Mouse (Mus musculus) v-Abl transformed pro-B cells (cell line): ENCODE measurements around the gene Gm28048.

Source experiments
- in situ Hi-C, 2 experiments: fragments of 400-800 bp; cut with MboI; formaldehyde crosslinking; loops; one replicate each; pipeline ENCODE4 v1.15.1; 2025; ENCODE audit not compliant: unreplicated experiment in 2 of 2

Gene Gm28048

DNA sequence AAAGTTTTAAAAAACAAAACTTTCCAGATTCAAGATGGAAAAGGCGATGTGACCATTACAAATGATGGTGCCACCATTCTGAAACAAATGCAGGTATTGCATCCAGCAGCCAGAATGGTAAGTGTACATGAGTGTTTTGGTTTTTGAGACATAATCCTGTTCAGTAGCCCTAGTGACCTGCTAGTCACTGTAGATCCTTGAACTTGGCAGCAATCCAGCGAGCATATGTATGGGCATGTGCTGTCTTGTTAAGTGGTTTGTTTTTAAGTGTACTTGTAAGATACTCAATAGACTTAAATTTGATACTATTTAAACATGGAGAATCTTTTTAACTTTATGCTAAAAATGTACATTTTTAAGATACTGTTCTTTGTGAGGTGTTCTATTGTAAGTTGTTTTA, 12.4 kb upstream of the Gm28048 start:
- in situ Hi-C loops: loop anchor here (10.0 to 25.0 kb wide), 6 partner anchors 418 to 1432 kb away; partner anchors contain the start of genes Ahsa2 (in 1 of the 2), Mdh1 (in 1 of the 2), Pex13 (in 1 of the 2) and Pus10 (in 1 of the 2)

DNA sequence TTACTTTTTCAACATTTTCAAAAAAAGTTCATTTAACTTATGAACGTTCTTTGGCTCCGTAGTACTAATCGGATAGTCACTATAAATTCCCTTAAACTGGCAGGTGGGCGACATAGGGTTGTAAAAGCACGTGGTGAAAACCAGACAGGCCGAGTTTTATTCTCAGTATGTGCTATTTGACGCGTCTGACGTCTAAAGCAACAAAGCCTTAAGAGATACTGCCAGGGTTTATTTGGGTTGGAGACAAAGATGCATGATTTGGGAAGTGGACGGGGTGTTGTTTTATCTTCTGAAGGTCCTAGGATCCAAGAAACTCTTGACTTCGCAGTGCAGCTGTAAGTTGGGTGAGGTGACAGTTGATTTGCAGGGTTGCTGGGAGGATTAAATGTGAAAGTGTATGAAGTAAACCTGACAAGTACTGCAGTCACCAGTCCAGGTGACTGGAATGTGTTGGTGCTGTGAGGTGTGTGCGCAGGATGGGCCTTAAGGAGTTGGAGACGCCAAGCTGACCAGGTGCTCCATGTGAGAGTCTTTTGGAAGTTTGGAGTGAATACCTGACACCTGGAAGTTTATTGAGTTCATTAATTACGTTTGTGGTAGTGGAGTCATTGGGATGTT, 9.4 kb upstream of the Gm28048 start:
- in situ Hi-C loops: loop anchor here (10.0 to 25.0 kb wide), 6 partner anchors 421 to 1429 kb away; partner anchors contain the start of genes Ahsa2 (in 1 of the 2), Mdh1 (in 1 of the 2), Pex13 (in 1 of the 2) and Pus10 (in 1 of the 2)

DNA sequence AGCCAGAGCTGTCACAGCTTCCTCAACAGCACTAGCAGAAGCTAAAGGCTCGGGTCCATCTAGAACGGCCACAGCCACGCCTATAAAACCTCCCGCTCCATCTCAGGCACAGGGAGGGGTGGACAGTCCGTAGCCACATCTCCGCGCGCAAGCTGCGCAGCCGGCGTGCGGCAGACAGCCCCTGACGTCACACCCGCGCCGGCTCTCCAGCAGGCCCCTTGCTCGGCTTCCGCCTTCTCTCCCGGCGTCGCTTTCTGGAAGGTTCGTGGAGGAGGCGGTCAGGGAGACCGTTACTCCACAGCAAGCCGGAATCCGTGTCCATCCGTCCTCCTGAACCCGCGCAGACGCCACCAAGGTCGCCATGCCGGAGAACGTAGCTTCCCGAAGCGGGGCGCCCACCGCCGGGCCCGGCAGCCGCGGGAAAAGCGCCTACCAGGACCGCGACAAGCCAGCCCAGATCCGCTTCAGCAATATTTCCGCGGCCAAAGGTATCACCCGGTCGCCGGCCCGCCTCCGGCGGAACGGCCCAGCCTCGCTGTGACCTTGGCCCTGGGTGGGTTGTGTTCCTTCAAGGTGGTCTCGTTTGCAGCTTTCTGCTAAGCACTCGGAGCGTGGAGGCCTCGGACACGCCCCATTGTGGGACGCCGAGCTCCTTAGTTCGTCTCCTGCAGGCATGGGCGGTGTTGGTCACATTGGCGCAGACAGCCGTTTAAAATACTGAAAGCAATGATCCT, 8.7 kb upstream of the Gm28048 start, which contains the start of gene Cct4:
Cct4 (plus strand) TSS at position 127 of the 734 bp plus-strand sequence.
- in situ Hi-C loops: loop anchor here (10.0 to 25.0 kb wide), 6 partner anchors 422 to 1428 kb away; partner anchors contain the start of genes Ahsa2 (in 1 of the 2), Mdh1 (in 1 of the 2), Pex13 (in 1 of the 2) and Pus10 (in 1 of the 2)

DNA sequence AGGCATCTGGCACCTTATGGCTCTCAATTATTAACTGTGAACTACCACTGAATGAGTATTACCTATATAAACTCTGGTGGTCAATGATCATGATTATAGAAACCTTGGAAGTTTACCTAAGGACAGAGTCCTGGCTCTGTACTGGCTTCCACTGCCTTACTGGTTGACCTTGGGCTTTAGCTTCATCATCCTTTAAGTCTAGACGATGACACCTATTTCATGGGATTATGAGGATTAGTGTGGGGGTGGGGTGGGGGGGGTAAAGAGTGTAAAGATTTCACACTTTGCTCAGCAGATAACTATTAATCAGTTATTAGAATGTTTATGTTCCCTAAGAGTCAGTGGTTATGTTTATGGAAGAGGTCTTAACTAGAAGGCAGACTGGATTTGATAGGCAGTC, 7.9 kb upstream of the Gm28048 start:
- in situ Hi-C loops: loop anchor here (5.0 to 25.0 kb wide), 8 partner anchors 283 to 1427 kb away; partner anchors contain the start of genes Ahsa2 (in 1 of the 2), Mdh1 (in 1 of the 2), Pex13 (in 1 of the 2) and Pus10 (in 1 of the 2)

DNA sequence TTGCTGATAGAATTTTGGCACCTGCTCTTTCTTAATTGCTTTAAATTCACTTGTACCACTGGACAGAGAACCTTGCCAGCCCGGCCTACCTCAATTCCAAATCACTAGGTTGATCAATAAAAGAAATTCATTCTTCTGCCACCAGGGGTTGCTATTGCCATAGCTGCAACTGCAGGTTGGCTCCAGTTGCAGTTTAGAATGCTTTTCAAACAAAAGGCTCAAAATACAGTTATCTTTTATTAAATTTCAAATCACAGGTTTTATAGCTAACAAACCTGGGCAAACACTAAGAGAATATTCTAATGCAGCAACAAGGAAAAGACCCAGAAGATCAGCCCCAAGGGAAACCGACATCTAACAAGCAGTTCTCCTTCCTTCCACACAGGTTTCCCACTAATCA, 5.5 kb upstream of the Gm28048 start:
- in situ Hi-C loops: loop anchor here (5.0 to 25.0 kb wide), 7 partner anchors 285 to 1425 kb away; partner anchors contain the start of genes Mdh1 (in 1 of the 2), Pex13 (in 1 of the 2), Pus10 (in 1 of the 2) and Wdpcp (in 1 of the 2)

DNA sequence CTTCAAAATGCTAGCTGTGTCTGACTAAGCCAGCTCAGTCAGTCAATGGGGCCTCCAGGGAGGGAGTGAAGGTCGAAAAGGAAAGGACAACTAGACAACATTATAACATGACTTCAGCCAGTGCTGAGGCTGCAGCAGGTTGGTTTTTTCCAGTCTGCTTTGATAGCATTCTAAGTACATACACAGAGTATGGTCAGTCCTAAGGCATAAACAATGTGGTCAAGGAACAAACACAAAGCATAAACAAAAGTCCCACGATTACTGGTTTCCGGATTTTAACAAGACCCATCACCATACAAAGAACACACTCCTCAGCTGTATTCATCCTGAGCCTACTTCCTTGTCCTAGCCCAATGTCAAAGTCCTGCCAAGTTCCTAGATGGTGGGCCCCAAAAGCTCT, 3.6 kb upstream of the Gm28048 start:
- in situ Hi-C loops: loop anchor here (5.0 to 25.0 kb wide), 7 partner anchors 287 to 1423 kb away; partner anchors contain the start of genes Mdh1 (in 1 of the 2), Pex13 (in 1 of the 2), Pus10 (in 1 of the 2) and Wdpcp (in 1 of the 2)

DNA sequence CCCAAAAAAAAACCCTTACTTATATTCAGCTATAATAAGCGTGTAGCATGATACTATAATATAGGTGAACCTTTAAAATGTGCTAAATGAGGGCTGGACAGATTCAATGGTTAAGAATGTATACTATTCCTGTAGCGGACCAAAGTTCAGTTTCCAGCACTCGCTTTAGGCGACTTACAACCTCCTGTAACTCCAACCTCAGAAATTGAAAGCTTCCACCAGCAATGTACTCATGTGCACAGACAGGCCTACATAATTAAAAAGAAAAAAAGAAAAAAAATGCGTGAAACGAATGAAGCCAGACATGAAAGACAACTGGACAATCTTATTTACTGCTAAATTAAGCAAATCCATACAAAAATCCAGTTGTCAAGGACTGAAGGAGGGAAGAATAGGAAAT, 956 bp upstream of the Gm28048 start:
- in situ Hi-C loops: loop anchor here (25.0 kb wide), 5 partner anchors 429 to 1421 kb away; partner anchors contain the start of genes Mdh1 (in 1 of the 2), Pex13 (in 1 of the 2), Pus10 (in 1 of the 2) and Wdpcp (in 1 of the 2)

DNA sequence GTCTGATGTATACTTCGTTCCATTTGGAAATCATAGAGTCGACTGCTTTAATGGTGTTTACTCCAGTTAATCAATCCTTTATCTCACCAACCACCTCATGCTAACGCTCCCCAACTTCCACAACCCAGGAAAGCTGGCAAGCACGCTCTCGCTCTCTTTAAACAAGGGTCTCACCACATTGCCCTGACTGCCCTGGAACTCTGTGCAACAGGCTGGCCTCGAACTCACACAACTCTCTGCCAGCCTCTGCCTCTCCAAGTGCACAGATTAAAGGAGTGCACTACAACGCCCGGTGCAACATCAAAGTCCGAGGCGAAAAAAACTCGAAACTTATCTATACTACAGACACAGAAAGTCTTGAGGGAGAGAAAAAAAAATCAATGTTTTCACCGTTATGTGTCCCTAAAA, 343 bp downstream of the Gm28048 start:
- in situ Hi-C loops: loop anchor here (25.0 kb wide), 5 partner anchors 431 to 1419 kb away; partner anchors contain the start of genes Mdh1 (in 1 of the 2), Pex13 (in 1 of the 2), Pus10 (in 1 of the 2) and Wdpcp (in 1 of the 2)

DNA sequence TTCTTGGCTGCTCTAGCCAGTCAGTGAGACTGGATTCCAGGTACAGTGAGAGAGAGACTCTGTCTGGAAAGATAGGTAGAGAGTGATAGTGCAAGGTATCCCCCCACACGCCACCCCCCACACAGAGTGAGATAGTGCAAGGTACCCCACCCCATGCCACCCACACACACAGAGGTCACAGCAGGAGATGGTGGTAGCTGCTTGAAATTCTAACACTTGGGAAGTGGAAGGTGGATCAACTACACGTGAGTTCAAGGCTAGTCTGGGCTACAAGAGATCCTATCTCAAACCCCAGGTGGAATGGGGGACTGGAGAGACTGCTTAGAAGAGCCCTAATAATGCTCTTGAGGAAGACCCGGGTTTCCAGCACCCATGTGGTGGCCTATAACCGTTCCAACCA, 849 bp downstream of the Gm28048 start:
- in situ Hi-C loops: loop anchor here (25.0 kb wide), 5 partner anchors 431 to 1419 kb away; partner anchors contain the start of genes Mdh1 (in 1 of the 2), Pex13 (in 1 of the 2), Pus10 (in 1 of the 2) and Wdpcp (in 1 of the 2)

DNA sequence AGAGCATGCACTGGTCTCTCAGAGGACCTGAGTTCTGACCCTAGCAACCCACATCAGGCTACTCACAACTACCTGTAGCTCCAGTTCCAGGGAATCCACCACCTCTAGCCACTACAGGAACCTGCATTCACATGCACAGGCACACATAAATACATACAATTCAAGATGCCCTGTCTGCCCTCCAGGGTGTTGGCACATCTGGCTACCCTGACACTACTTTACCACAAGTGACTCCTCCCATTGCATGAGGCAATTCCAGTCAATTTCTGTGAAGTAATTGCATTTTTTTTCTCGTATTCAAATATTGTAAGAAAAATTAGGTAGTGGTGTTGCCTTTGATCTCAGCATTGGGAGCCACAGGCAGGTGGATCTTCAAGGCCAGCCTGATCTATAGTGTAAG, 2.7 kb downstream of the Gm28048 start:
- in situ Hi-C loops: loop anchor here (25.0 kb wide), 5 partner anchors 433 to 1417 kb away; partner anchors contain the start of genes Mdh1 (in 1 of the 2), Pex13 (in 1 of the 2), Pus10 (in 1 of the 2) and Wdpcp (in 1 of the 2)

DNA sequence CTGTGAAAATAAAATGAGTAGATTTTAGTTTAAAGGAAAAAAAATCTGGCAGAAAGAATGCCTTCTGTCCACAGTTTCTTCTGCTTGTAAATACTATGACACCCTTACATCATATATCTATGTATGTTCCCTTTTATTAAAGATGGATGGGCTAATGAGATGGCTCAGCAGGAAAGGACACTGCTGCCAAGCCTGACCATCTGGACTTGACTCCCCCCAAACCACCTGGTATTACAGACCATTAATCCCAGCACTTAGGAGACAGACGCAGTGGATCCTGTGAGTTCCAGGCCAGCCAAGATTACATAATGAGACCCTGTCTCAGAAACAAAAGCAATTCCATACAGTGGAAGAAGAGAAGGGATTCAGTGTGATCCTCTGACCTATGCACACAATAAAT, 3.2 kb downstream of the Gm28048 start:
- in situ Hi-C loops: loop anchor here (25.0 kb wide), 5 partner anchors 434 to 1416 kb away; partner anchors contain the start of genes Mdh1 (in 1 of the 2), Pex13 (in 1 of the 2), Pus10 (in 1 of the 2) and Wdpcp (in 1 of the 2)

DNA sequence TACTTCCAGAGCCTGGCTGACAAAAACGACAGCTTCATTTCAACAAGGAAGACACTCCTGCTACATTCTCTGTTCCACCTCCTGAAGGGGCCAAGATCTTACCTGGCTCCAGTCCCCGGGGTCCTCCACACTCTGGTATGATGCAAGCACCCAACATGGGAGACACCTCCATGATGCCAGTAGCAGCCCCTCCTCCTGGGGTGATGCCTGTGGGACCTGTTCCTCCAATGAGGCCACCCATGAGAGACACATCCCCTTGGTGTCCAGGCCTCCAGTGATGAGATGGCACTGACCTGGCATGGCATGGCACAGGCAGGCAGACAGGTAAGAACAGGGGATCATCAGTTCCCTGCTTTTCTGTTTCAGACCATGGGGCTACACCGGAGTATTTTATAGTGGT, 3.7 kb downstream of the Gm28048 start:
- in situ Hi-C loops: loop anchor here (25.0 kb wide), 5 partner anchors 434 to 1416 kb away; partner anchors contain the start of genes Mdh1 (in 1 of the 2), Pex13 (in 1 of the 2), Pus10 (in 1 of the 2) and Wdpcp (in 1 of the 2)

DNA sequence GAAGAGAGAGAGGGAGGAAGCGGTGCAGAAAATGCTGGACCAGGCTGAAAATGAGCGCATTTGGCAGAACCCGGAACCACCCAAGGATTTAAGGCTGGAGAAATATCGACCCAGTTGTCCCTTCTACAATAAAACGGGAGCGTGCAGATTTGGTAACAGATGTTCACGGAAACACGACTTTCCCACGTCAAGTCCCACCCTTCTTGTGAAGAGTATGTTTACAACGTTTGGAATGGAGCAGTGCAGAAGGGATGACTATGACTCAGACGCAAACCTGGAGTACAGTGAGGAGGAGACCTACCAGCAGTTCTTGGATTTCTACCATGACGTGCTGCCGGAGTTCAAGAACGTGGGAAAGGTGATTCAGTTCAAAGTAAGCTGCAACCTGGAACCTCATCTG, 8.3 kb downstream of the Gm28048 start:
- in situ Hi-C loops: no loop called here

DNA sequence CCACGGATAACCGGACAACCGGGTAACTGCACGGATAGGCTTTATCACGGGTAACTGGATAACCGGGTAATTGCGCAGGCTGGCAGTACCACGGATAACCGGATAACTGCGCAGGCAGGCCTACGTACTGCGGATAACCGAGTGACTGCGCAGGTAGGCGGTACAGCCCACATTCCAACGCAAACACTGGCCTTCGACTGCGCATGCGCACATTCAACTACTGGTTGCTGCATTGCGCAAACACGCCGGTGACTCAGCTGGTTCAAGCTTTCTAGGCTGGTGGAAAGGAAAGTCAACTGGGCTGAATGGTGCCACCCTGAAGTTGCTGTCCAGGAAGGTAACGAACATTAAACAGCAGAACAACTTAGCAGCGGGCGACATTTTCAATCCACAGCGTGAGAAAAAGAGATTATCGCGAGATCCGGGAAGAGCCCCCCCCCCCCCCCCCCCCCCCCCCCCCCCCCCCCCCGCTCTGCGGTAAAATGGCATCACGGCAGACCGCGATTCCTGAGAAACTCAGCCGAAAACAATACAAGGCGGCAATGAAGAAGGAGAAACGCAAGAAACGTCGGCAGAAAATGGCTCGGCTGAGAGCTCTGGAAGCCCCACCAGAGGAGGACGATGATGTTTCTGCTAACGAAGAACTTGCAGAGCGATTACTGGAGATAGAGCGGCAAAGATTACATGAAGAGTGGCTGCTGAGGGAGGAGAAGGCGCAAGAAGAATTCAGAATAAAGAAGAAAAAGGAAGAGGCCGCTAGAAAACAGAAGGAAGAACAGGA, 9.0 kb downstream of the Gm28048 start:
- in situ Hi-C loops: no loop called here

DNA sequence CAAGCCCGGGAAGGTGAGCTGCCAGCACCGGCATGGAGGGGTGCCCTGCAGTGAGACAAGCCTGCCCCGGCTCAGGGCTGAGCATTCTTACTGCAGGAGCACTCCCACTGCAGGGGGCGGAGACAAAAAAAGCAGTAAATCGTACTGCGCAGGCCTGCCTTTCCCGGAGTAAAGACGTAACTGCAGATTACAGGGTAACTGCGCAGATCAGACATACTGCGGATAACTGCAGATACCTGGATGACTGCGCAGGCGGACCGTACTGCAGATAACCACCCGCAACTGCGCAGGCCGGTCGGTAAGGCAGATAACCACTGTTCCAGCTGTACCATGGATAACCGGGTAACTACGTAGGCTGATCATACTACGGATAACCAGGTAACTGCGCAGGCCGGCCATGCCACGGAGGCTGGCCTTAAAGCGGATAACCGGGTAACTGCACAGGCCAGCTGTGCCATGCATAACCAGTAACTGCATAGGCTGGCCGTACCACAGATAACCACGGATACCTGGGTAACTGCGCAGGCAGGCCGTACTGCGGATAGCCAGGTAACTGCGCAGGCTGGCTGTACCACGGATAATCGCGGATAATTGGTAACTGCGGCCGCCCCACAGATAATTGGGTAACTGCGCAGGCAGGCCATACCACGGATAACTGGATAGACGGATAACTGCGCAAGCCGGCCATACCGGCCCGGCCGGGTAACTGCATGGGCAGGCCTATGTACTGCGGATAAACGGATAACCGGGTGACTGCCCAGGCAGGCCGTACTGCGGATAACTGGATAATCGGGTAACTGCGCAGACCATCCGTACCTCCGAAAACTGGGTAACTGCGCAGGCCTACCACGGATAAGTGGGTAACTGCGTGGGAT, 9.8 kb downstream of the Gm28048 start, which contains the start of gene Zrsr1:
Zrsr1 (plus strand) TSS at position 171 of the 875 bp plus-strand sequence.
- in situ Hi-C loops: no loop called here

DNA sequence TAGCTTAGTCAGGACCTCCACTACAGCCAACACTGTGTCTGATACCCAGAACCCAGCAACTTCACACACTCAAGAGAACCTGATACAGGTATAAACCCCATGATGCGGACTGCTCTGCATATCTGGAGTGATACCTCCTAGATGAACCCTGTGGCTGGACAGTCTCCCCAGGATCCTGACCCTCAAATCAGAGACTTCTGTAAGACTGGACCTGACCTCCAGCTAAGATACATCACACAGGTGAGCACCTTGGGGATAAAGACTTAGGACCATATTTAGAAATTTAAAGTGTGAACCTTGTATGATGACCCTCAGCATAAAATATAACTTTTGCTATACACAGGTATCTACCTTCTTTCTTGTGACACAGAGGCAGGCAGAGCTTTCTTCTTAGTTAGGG, 11.3 kb downstream of the Gm28048 start:
- in situ Hi-C loops: no loop called here

DNA sequence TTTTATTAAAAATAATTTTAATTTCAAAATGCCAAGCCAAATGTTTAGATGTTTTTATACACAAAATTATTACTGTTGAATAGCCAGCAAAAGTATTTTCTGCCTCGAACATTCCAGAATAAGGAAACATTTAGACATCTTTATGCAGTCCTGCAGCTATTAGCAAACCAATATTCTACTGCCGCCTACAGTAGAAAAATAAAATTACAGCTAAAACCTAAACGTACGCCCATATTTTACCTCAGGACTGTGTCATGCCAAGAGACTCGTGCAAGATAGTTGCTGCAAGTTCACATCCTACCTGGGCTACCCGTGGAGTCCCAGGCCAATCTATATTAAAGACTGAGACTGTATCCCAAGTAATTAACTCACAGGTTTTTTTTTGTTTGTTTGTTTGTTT, 12.4 kb downstream of the Gm28048 start:
- in situ Hi-C loops: no loop called here

DNA sequence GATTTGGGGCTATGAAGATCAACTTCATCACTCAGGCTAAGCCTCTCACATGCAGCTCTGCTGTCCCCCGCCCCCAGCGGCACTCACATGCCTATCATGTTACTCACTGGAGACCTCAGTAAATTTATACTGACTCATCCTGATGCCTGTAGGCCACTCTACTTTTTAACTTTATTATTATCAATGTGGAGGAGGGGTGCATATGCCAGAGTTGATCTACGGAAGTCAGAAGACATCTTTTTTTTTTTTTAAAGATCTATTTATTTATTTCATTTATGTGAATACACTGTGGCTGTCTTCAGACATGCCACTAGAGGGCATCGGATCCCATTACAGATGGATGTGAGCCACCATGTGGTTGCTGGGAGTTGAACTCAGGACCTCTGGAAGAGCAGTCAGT, 16.4 kb downstream of the Gm28048 start:
- in situ Hi-C loops: no loop called here
